In genomic region chr11:77031151-77031934, GRCm38 (mm10) we compare ENCODE assay signal across 16 mouse cellular contexts.
"Had no signal": no experiment of that assay in that cellular context is flagged by ENCODE, and none has a peak within 500 bp of the region (broad histone marks: within the 10 kb centered on the region; RNA-seq: fewer than 3 reads in every experiment).

No protein-coding gene starts in this region.

- H3K27ac ChIP-seq: midbrain, embryonic 13.5 days; midbrain, embryonic 15.5 days; neural tube, embryonic 13.5 days; neural tube, embryonic 15.5 days had no signal

- H3K27me3 ChIP-seq: midbrain, embryonic 13.5 days; midbrain, embryonic 15.5 days; neural tube, embryonic 13.5 days; neural tube, embryonic 15.5 days had no signal

- H3K4me3 ChIP-seq: midbrain, embryonic 13.5 days; midbrain, embryonic 15.5 days; neural tube, embryonic 13.5 days; neural tube, embryonic 15.5 days had no signal

- H3K36me3 ChIP-seq: midbrain, embryonic 13.5 days; midbrain, embryonic 15.5 days; neural tube, embryonic 13.5 days; neural tube, embryonic 15.5 days had no signal

- ATAC-seq: midbrain, embryonic 13.5 days; midbrain, embryonic 15.5 days had no signal

- H3K4me1 ChIP-seq: midbrain, embryonic 13.5 days; midbrain, embryonic 15.5 days; neural tube, embryonic 13.5 days; neural tube, embryonic 15.5 days had no signal

- H3K4me2 ChIP-seq: lung, embryonic 14.5 days; midbrain, embryonic 11.5 days; midbrain, embryonic 13.5 days; midbrain, embryonic 15.5 days; neural tube, embryonic 13.5 days; neural tube, embryonic 15.5 days had no signal

- H3K9me3 ChIP-seq: midbrain, embryonic 13.5 days; midbrain, embryonic 15.5 days; neural tube, embryonic 13.5 days; neural tube, embryonic 15.5 days had no signal

- DNase-seq: lung, adult 18-20 months; lung, embryonic 14.5 days; lung, postnatal 10 days; retina, postnatal 1 day; right cerebral cortex, adult 18-20 months; right cerebral cortex, postnatal 25 days; right cerebral cortex, postnatal 4 days; spleen, adult 18-20 months; thymus, adult 18-20 months; thymus, postnatal 14 days; thymus, postnatal 36 days had no signal

- H3K9ac ChIP-seq: lung, embryonic 14.5 days; midbrain, embryonic 13.5 days; midbrain, embryonic 15.5 days; neural tube, embryonic 13.5 days; neural tube, embryonic 15.5 days had no signal
